Mouse (Mus musculus): ENCODE measurements around the gene Vps11. TPM values are rescaled to one million over a fixed set of nuclear protein-coding genes. Genes with fewer than 3 reads are reported as not detected.
"Not testable (repeated sequence)": the region's sequence is repeated elsewhere in the genome, so short reads cannot be mapped to it uniquely, and the experiment has no call there.

Vps11 gene
- total RNA-seq, 2 experiments from 2014 or later: 55.6 to 56.8 TPM

- DNase-seq (ENCODE audit: low spot score in 2 of 2): not testable (repeated sequence)
These were observed 15.9 kb upstream of the Vps11 start for GRCm38 (mm10) chr9:44377335-44377734.

- no peak for DNase-seq (ENCODE audit: low spot score in 2 of 2)
These were observed 14.7 kb upstream of the Vps11 start for GRCm38 (mm10) chr9:44376141-44376540.

- no peak for DNase-seq (ENCODE audit: low spot score in 2 of 2)
These were observed 11.9 kb upstream of the Vps11 start for GRCm38 (mm10) chr9:44373386-44373785.

GRCm38 (mm10) chr9:44364480-44364879 lies 3.0 kb upstream of the Vps11 start:
- DNase-seq (ENCODE audit: low spot score in 2 of 2): no peak

- DNase-seq (ENCODE audit: low spot score in 2 of 2): not testable (repeated sequence)
These were observed 461 bp upstream of the Vps11 start for GRCm38 (mm10) chr9:44361931-44362330.

- DNase-seq (ENCODE audit: low spot score in 2 of 2): no peak
These were observed 4.3 kb downstream of the Vps11 start for GRCm38 (mm10) chr9:44357207-44357606.

- no peak for DNase-seq (ENCODE audit: low spot score in 2 of 2)
These were observed 8.3 kb downstream of the Vps11 start for GRCm38 (mm10) chr9:44353142-44353541.

- DNase-seq (ENCODE audit: low spot score in 2 of 2): no peak
These were observed 9.1 kb downstream of the Vps11 start for GRCm38 (mm10) chr9:44352337-44352736.

- DNase-seq (ENCODE audit: low spot score in 2 of 2): no peak
These were observed 10.1 kb downstream of the Vps11 start for GRCm38 (mm10) chr9:44351396-44351795.

- no peak for DNase-seq (ENCODE audit: low spot score in 2 of 2)
These were observed 12.9 kb downstream of the Vps11 start for GRCm38 (mm10) chr9:44348546-44348945.

- DNase-seq (ENCODE audit: low spot score in 2 of 2): no peak
These were observed 13.8 kb downstream of the Vps11 start for GRCm38 (mm10) chr9:44347621-44348020.

- DNase-seq (ENCODE audit: low spot score in 2 of 2): no peak
These were observed 14.3 kb downstream of the Vps11 start for GRCm38 (mm10) chr9:44347166-44347565.

- DNase-seq (ENCODE audit: low spot score in 2 of 2): peak in 1 of 2 experiments; percentile 31
These were observed 15.7 kb downstream of the Vps11 start for GRCm38 (mm10) chr9:44345570-44346433.

GRCm38 (mm10) chr9:44343781-44344421 lies 17.6 kb downstream of the Vps11 start, which contains the start of gene Hmbs:
Hmbs (minus strand) TSS chr9:44344228.
- peak; percentile 83 to 92 for DNase-seq (ENCODE audit: low spot score in 2 of 2)

- DNase-seq (ENCODE audit: low spot score in 2 of 2): no peak
These were observed 18.2 kb downstream of the Vps11 start for GRCm38 (mm10) chr9:44343290-44343689.

GRCm38 (mm10) chr9:44342605-44343004 lies 18.9 kb downstream of the Vps11 start:
- no peak for DNase-seq (ENCODE audit: low spot score in 2 of 2)

GRCm38 (mm10) chr9:44342173-44342572 lies 19.3 kb downstream of the Vps11 start:
- DNase-seq (ENCODE audit: low spot score in 2 of 2): no peak

GRCm38 (mm10) chr9:44341487-44341886 lies 20.0 kb downstream of the Vps11 start:
- no peak for DNase-seq (ENCODE audit: low spot score in 2 of 2)

GRCm38 (mm10) chr9:44338574-44338973 lies 22.9 kb downstream of the Vps11 start:
- DNase-seq (ENCODE audit: low spot score in 2 of 2): no peak

GRCm38 (mm10) chr9:44337436-44338169 lies 23.9 kb downstream of the Vps11 start:
- no peak for DNase-seq (ENCODE audit: low spot score in 2 of 2)

GRCm38 (mm10) chr9:44336964-44337363 lies 24.5 kb downstream of the Vps11 start:
- DNase-seq (ENCODE audit: low spot score in 2 of 2): no peak

GRCm38 (mm10) chr9:44336513-44336912 lies 25.0 kb downstream of the Vps11 start:
- not testable (repeated sequence) for DNase-seq (ENCODE audit: low spot score in 2 of 2)

Data from left cerebral cortex, adult 18-20 months (tissue).